Mouse (Mus musculus) cerebellum, adult 2 months (tissue): Measurements from ENCODE around the gene Ipo9.

Experiments used
- CTCF ChIP-seq: fragments of 200-500 bp; IDR thresholded peaks from 2 replicates; pipeline ENCODE4 v1.5.1; 2011; ENCODE audit warnings: low read depth, mild to moderate bottlenecking, control low read depth, low read length, moderate library complexity, borderline replicate concordance; ENCODE audit not compliant: insufficient read depth
- POLR2A ChIP-seq: fragments of 200-500 bp; IDR thresholded peaks from 2 replicates; pipeline ENCODE4 v1.6.1; 2011; ENCODE audit warnings: low read length, control low read depth, borderline replicate concordance; ENCODE audit not compliant: insufficient read depth

GRCm38 (mm10) chr1:135379048-135379447 lies 51.3 kb downstream of the Ipo9 start:
- TF ChIP-seq CTCF (no peak), POLR2A (no peak)
